Mouse (Mus musculus) ES-E14 (cell line): ENCODE results near the gene Cdiptos.

ENCODE experiments used
- CHD2 ChIP-seq: IDR thresholded peaks from 2 replicates; pipeline ENCODE4 v1.6.1; 2014; ENCODE audit warnings: mild to moderate bottlenecking, low read depth, low read length, inconsistent platforms
- HCFC1 ChIP-seq: IDR thresholded peaks from 2 replicates; pipeline ENCODE4 v1.6.1; 2012; ENCODE audit warnings: low read length, inconsistent platforms, borderline replicate concordance; ENCODE audit not compliant: insufficient read depth
- MAFK ChIP-seq: IDR thresholded peaks from 2 replicates; pipeline ENCODE4 v1.6.1; 2014; ENCODE audit warnings: mild to moderate bottlenecking, low read depth, low read length, inconsistent platforms; ENCODE audit not compliant: insufficient read depth
- ZC3H11A ChIP-seq: IDR thresholded peaks from 2 replicates; pipeline ENCODE4 v1.6.1; 2012; ENCODE audit warnings: low read depth, mild to moderate bottlenecking, inconsistent platforms, low read length, borderline replicate concordance
- ZNF384 ChIP-seq: IDR thresholded peaks from 2 replicates; pipeline ENCODE4 v1.6.1; 2012; ENCODE audit warnings: low read depth, low read length, inconsistent platforms

- TF ChIP-seq CHD2 (no peak), MAFK (no peak), HCFC1 (no peak), ZC3H11A (no peak), ZNF384 (peak; percentile 27; the same call in 1 of the 2 replicates)
Observed at GRCm38 (mm10) chr7:126928384-126929037, 47.4 kb downstream of the Cdiptos start, which contains the start of gene Kctd13.
